Mouse (Mus musculus) liver, embryonic 13.5 days (tissue): ENCODE measurements around the gene Zfp334. TPM values are rescaled to one million over a fixed set of nuclear protein-coding genes. Genes with fewer than 3 reads are reported as not detected.
A peak's percentile ranks its signal among the peaks of the same experiment; 100 is the strongest.

Source experiments
- ATAC-seq: fragments of 200-750 bp; cut with Nextera tagmentation; 2 replicates; pipeline ENCODE4 v1.8.0; 2017; ENCODE audit warnings: low read depth, mild to moderate bottlenecking, moderate number of reproducible peaks, moderate library complexity
- DNase-seq: peaks from one replicate; pipeline ENCODE4 v3.0.0; 2022
- H3K27ac ChIP-seq: fragments of 300-500 bp; sonication (generic); 2 replicates; pipeline ENCODE4 v1.5.1; 2015; ENCODE audit warnings: moderate library complexity, mild to moderate bottlenecking, inconsistent platforms
- H3K27me3 ChIP-seq: fragments of 300-500 bp; sonication (generic); 2 replicates; pipeline ENCODE4 v1.6.1; 2015; ENCODE audit warnings: mild to moderate bottlenecking, inconsistent platforms
- H3K36me3 ChIP-seq: fragments of 300-500 bp; sonication (generic); 2 replicates; pipeline ENCODE4 v1.6.1; 2015; ENCODE audit warnings: mild to moderate bottlenecking, inconsistent platforms
- H3K4me1 ChIP-seq: fragments of 300-500 bp; sonication (generic); replicated peaks from 2 replicates; pipeline ENCODE4 v1.6.1; 2015; ENCODE audit warnings: inconsistent platforms
- H3K4me2 ChIP-seq: fragments of 300-500 bp; sonication (generic); 2 replicates; pipeline ENCODE4 v1.6.1; 2015; ENCODE audit warnings: inconsistent platforms, mild to moderate bottlenecking, moderate library complexity
- H3K4me3 ChIP-seq: fragments of 300-500 bp; sonication (generic); replicated peaks from 2 replicates; pipeline ENCODE4 v1.5.1; 2015; ENCODE audit warnings: mild to moderate bottlenecking, inconsistent platforms
- H3K9ac ChIP-seq: fragments of 300-500 bp; sonication (generic); 2 replicates; pipeline ENCODE4 v1.6.1; 2015; ENCODE audit warnings: mild to moderate bottlenecking, inconsistent platforms
- H3K9me3 ChIP-seq: fragments of 300-500 bp; sonication (generic); replicated peaks from 2 replicates; pipeline ENCODE4 v1.6.1; 2016; ENCODE audit warnings: inconsistent platforms
- WGBS: fragments of 180-500 bp; shearing (Covaris S2); methylation state at CpG from one replicate; pipeline ENCODE4 v1.1.7; 2015; ENCODE audit not compliant: insufficient replicate concordance; 5-methylcytosine and 5-hydroxymethylcytosine counted together
- polyA plus RNA-seq: library from polyadenylated mRNA; unstranded; fragments of >200 nt; fragmentation: Nextera tagmentation; extraction: Ambion mirVana; gene quantifications from 2 replicates; pipeline ENCODE4 v1.2.1, GENCODE M21; 2015

The Zfp334 gene
- polyA plus RNA-seq, 1 experiment from 2014 or later = 1.0 TPM

DNA sequence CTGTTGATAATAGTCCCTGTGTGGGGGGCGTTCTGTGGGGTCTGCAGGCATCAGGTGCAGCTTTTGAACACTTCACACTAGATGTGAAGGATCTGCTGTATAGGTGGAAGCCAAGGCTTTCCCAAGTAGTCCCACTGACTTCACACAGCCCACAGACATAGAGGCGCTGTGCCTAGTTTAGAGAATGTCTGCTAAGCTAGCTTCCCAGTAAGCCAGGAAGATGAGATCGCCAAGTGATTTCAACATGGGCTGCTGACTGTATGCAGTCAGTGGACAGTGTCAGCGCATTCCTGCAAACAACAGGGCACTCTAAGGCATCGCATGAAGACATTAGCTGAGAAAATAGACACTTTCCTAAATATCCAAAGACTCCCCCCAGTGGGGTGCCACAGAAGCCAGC lies 12.6 kb downstream of the Zfp334 start:
- Histone ChIP-seq H3K9me3 (no peaks in the 10 kb centered on the region; the same call in 1 of the 2 replicates), H3K9ac (no peak overlapping the region), H3K27me3 (no peaks in the 10 kb centered on the region), H3K27ac (no peak overlapping the region), H3K4me1 (peaks cover 2% of the 10 kb centered on the region; the same call in 1 of the 2 replicates), H3K4me2 (no peak overlapping the region), H3K36me3 (peaks cover 15% of the 10 kb centered on the region), H3K4me3 (no peak overlapping the region)
- DNase-seq (no peak), ATAC-seq (no peak)
- WGBS = 67% methylated on average over 5 of the region's 5 CpGs

DNA sequence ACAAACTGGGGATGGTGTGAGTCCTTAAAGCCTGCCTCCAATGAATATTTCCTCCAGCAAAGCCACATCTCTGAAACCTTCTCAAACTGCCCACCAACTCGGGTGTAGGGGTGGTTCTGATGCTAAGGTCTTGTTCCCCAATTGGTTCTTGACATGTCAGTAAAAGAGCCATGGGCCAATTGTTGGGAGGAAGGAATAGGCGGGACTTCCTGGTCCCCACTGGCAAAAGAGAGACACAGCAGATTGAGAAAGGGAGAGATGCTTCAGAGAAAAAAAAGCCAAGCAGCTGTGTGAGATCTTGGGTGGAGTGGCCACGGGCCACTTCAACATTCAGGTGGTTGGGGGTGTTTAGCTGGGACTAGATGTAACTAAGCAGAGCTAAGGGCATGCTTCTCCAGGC lies 17.0 kb downstream of the Zfp334 start:
- H3K27me3 ChIP-seq = peaks cover 26% of the 10 kb centered on the region
- H3K9ac ChIP-seq = no peak overlapping the region
- DNase-seq (no peak), ATAC-seq (no peak)
- peaks cover 12% of the 10 kb centered on the region for H3K4me1 ChIP-seq
- no peak overlapping the region for H3K4me2 ChIP-seq
- no peak overlapping the region for H3K27ac ChIP-seq
- no peak overlapping the region for H3K4me3 ChIP-seq
- no peaks in the 10 kb centered on the region for H3K36me3 ChIP-seq
- H3K9me3 ChIP-seq = no peaks in the 10 kb centered on the region
- WGBS = 19% methylated on average over 3 of the region's 3 CpGs

- peaks cover 30% of the 10 kb centered on the region for H3K27me3 ChIP-seq
- 33% methylated on average over 3 of the region's 3 CpGs for WGBS
- H3K27ac ChIP-seq = no peak overlapping the region
- no peak overlapping the region for H3K4me3 ChIP-seq
- no peaks in the 10 kb centered on the region for H3K36me3 ChIP-seq
- H3K9ac ChIP-seq = no peak overlapping the region
- H3K9me3 ChIP-seq = no peaks in the 10 kb centered on the region
- DNase-seq (no peak), ATAC-seq (no peak)
- H3K4me2 ChIP-seq = no peak overlapping the region
- peaks cover 10% of the 10 kb centered on the region for H3K4me1 ChIP-seq
Measured at GRCm38 (mm10) chr2:165370348-165370747, 17.7 kb downstream of the Zfp334 start.

DNA sequence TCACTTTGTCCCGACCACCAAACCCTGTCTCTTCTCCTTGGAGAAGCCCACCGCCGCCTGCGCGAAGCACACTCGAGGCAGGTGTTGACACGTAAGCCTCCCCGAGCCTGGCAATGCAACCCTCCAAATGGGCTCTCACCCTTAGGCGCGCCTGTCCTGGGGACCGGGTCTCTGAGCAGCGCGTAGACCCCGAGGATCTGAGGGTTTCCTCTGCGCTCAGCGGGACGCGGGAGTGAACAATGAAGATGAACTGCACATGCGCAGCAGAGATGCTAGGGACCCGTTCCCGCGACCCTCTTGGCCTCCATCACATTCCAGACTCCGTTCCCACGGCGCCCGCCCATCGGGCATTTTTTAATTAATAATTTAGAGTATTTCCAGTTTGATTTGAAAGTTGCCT lies 19.6 kb downstream of the Zfp334 start, which contains the start of gene Zfp663:
Zfp663 (minus strand) TSS at position 234 of the 400 bp plus-strand sequence.
- Histone ChIP-seq H3K9ac (no peak within 1 kb of the TSS), H3K4me1 (peaks cover 10% of the 10 kb centered on the region), H3K4me2 (peak within 1 kb of the TSS; percentile 35), H3K4me3 (peak within 1 kb of the TSS; percentile 19), H3K27ac (no peak within 1 kb of the TSS), H3K36me3 (no peaks in the 10 kb centered on the region), H3K9me3 (no peaks in the 10 kb centered on the region), H3K27me3 (peaks cover 34% of the 10 kb centered on the region)
- 4% methylated on average over 27 of the region's 27 CpGs for WGBS
- no peak for DNase-seq
- no peak for ATAC-seq

- peaks cover 10% of the 10 kb centered on the region for H3K4me1 ChIP-seq
- H3K36me3 ChIP-seq = no peaks in the 10 kb centered on the region
- peak overlapping the region; percentile 19 for H3K4me3 ChIP-seq
- peak overlapping the region; percentile 35 for H3K4me2 ChIP-seq
- 0 out of 2 replicates have a peak, but pooled peaks cover 3% of the 10 kb centered on the region for H3K9me3 ChIP-seq
- peaks cover 34% of the 10 kb centered on the region for H3K27me3 ChIP-seq
- no peak overlapping the region for H3K9ac ChIP-seq
- WGBS = 7% methylated on average over 13 of the region's 13 CpGs
- H3K27ac ChIP-seq = no peak overlapping the region
- no peak for DNase-seq
- ATAC-seq = no peak
Measured at GRCm38 (mm10) chr2:165367868-165368439, 20.1 kb downstream of the Zfp334 start.

DNA sequence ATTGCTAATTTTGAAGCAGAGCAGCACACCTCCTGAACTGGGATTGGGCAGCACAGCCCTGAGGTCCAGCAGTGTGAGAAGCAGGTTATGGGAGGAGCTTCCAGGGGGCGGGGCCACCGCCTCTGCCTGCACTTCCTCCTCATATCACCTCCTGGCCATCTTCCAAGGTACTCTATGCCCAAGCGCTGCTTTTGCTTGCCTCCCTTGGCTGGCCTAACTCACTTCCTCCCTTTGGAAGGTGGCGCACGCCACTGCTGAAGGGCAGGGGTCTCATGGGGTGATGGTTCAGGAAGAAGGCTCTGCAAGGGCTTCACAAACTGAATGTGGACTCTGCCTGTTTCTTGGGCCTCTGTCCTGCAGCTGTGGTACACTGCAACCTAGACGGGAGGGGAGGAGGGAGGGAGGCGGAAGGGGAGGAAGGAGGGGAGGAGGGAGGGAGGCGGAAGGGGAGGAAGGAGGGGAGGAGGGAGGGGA lies 21.0 kb downstream of the Zfp334 start:
- Histone ChIP-seq H3K9ac (no peak overlapping the region), H3K4me2 (no peak overlapping the region), H3K27ac (no peak overlapping the region), H3K9me3 (0 out of 2 replicates have a peak, but pooled peaks cover 4% of the 10 kb centered on the region), H3K27me3 (peaks cover 34% of the 10 kb centered on the region), H3K4me3 (no peak overlapping the region), H3K36me3 (no peaks in the 10 kb centered on the region), H3K4me1 (peaks cover 10% of the 10 kb centered on the region)
- 0% methylated on average over 6 of the region's 8 CpGs for WGBS
- DNase-seq (no peak), ATAC-seq (peak; percentile 58)

DNA sequence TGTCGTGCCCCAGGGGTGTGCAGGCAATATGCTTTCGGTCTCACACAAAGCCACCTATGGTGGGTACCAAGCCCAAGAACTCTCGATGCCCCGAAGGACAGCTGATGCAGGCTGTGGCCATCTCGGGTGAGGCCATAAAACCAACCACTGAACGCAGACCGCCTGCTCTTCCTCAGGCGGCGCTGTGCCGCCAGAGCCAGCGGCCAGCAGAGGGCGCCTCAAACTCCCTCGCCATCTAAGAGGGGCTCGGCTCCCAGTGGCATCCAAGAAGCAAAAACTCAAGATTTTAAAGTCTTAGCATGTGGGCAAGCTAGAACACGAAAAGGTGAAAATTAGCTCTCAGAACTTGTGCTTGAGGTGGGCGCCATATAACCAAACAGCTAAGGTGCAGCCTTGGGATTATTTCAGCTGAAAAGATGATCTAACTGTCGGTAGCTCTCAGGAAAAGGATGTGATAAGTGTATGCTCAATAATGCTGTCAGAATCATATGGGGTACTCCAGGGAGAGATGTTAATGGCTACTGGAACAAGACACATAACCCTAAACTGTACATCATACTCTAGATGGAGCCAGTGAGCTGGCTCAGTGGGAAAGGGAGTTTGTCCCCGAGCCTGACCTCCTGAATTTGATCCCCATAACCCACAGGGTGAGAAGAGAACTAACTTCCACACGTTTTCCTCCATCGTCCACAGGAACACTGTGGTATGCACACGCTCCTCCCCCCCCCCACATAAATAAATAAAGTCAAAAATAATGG lies 23.5 kb downstream of the Zfp334 start:
- Histone ChIP-seq H3K9me3 (0 out of 2 replicates have a peak, but pooled peaks cover 4% of the 10 kb centered on the region), H3K4me1 (peaks cover 10% of the 10 kb centered on the region), H3K27me3 (peaks cover 32% of the 10 kb centered on the region), H3K9ac (no peak overlapping the region), H3K4me3 (no peak overlapping the region), H3K27ac (no peak overlapping the region), H3K4me2 (peak overlapping the region; percentile 26; the same call in 1 of the 2 replicates), H3K36me3 (no peaks in the 10 kb centered on the region)
- WGBS = 10% methylated on average over 21 of the region's 21 CpGs
- no peak for ATAC-seq
- DNase-seq = no peak

- no peak for ATAC-seq
- peaks cover 22% of the 10 kb centered on the region for H3K27me3 ChIP-seq
- H3K36me3 ChIP-seq = no peaks in the 10 kb centered on the region
- H3K27ac ChIP-seq = no peak overlapping the region
- no peak overlapping the region for H3K9ac ChIP-seq
- no peak overlapping the region for H3K4me2 ChIP-seq
- H3K9me3 ChIP-seq = 0 out of 2 replicates have a peak, but pooled peaks cover 4% of the 10 kb centered on the region
- 75% methylated on average over 6 of the region's 6 CpGs for WGBS
- H3K4me3 ChIP-seq = no peak overlapping the region
- no peak for DNase-seq
- H3K4me1 ChIP-seq = peaks cover 7% of the 10 kb centered on the region
Measured at GRCm38 (mm10) chr2:165363282-165363681, 24.8 kb downstream of the Zfp334 start.

- 7% methylated on average over 1 of the region's 1 CpGs for WGBS
- H3K4me1 ChIP-seq = no peaks in the 10 kb centered on the region
- no peak overlapping the region for H3K4me3 ChIP-seq
- no peaks in the 10 kb centered on the region for H3K36me3 ChIP-seq
- no peak overlapping the region for H3K4me2 ChIP-seq
- ATAC-seq (no peak), DNase-seq (no peak)
- no peak overlapping the region for H3K9ac ChIP-seq
- H3K27me3 ChIP-seq = peaks cover 8% of the 10 kb centered on the region
- no peak overlapping the region for H3K27ac ChIP-seq
- 0 out of 2 replicates have a peak, but pooled peaks cover 4% of the 10 kb centered on the region for H3K9me3 ChIP-seq
Measured at GRCm38 (mm10) chr2:165360861-165361260, 27.2 kb downstream of the Zfp334 start.

DNA sequence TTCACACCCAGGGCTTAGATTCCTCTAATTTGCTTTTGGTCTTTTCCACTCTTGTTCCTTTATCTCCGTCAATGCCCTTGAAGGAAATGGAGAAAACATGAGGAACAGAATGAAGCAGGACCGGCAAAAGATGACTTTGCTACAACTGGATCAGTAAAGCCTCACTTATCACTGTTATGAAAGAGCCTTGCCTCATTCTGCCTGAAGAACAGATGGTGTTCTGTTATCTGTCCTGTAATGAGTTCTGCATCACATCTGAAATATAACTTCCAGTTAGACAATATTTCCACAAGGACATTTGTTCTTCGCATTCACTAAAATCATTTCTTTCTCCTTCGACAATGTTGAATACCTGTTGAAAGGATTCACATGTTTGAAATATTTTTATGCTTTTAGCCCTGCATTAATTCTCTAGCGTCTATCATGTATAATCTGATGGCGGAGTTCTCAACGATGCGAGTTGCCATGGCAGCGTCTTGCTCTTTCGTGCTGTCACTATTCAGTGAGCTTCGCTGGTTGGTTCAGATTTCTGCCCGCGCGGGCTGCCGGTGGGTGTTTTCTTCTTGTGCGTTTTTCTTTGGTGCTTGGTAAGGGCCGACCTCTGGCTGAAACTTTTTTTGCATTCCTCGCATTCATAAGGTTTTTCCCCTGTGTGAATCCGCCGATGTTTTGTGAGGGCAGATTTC lies 36.1 kb downstream of the Zfp334 start:
- Histone ChIP-seq H3K27me3 (no peaks in the 10 kb centered on the region), H3K4me2 (no peak overlapping the region), H3K9me3 (peaks cover 17% of the 10 kb centered on the region; the same call in 1 of the 2 replicates), H3K4me3 (no peak overlapping the region), H3K9ac (no peak overlapping the region), H3K4me1 (no peaks in the 10 kb centered on the region), H3K27ac (no peak overlapping the region), H3K36me3 (no peaks in the 10 kb centered on the region)
- DNase-seq (no peak), ATAC-seq (no peak)
- WGBS = 79% methylated on average over 20 of the region's 20 CpGs

GRCm38 (mm10) chr2:165349466-165349865 lies 38.6 kb downstream of the Zfp334 start:
- Histone ChIP-seq H3K4me3 (no peak overlapping the region), H3K27me3 (no peaks in the 10 kb centered on the region), H3K9me3 (peaks cover 17% of the 10 kb centered on the region; the same call in 1 of the 2 replicates), H3K36me3 (no peaks in the 10 kb centered on the region), H3K27ac (no peak overlapping the region), H3K4me2 (no peak overlapping the region), H3K4me1 (no peaks in the 10 kb centered on the region), H3K9ac (no peak overlapping the region)
- 32% methylated on average over 8 of the region's 8 CpGs for WGBS
- no peak for ATAC-seq
- no peak for DNase-seq
